Mouse (Mus musculus) hindbrain, embryonic 11.5 days (tissue): ENCODE measurements at regions not wholly inside any gene's neighbourhood (a gene's known extent, or its start where the extent isn't known, plus 50 kb on each side); places are given as distances from the start of the nearest gene placed in this dataset.

Experiments
- ATAC-seq: fragments of 200-750 bp; cut with Nextera tagmentation; 2 replicates; pipeline ENCODE4 v1.8.0; 2017; ENCODE audit warnings: mild to moderate bottlenecking, moderate TSS enrichment, moderate library complexity; ENCODE audit not compliant: low FRiP score
- DNase-seq: peaks from one replicate; pipeline ENCODE4 v3.0.0-alpha.2; 2015; ENCODE audit warnings: low spot score
- H3K27ac ChIP-seq: fragments of 300-500 bp; sonication (generic); 2 replicates; pipeline ENCODE4 v1.5.1; 2014; ENCODE audit warnings: mild to moderate bottlenecking, low read depth, low read length
- H3K27me3 ChIP-seq: fragments of 300-500 bp; sonication (generic); 2 replicates; pipeline ENCODE4 v1.6.1; 2014; ENCODE audit warnings: mild to moderate bottlenecking, low read length, moderate library complexity, mixed read lengths; ENCODE audit not compliant: control insufficient read depth, insufficient read depth
- H3K36me3 ChIP-seq: fragments of 300-500 bp; sonication (generic); 2 replicates; pipeline ENCODE4 v1.6.1; 2014; ENCODE audit warnings: mild to moderate bottlenecking, low read length, moderate library complexity, mixed read lengths; ENCODE audit not compliant: control insufficient read depth, insufficient read depth
- H3K4me1 ChIP-seq: fragments of 300-500 bp; sonication (generic); replicated peaks from 2 replicates; pipeline ENCODE4 v1.6.1; 2014; ENCODE audit warnings: low read length, mixed read lengths; ENCODE audit not compliant: control insufficient read depth, insufficient read depth
- H3K4me2 ChIP-seq: fragments of 300-500 bp; sonication (generic); replicated peaks from 2 replicates; pipeline ENCODE4 v1.6.1; 2014; ENCODE audit warnings: mild to moderate bottlenecking, low read depth, low read length
- H3K4me3 ChIP-seq: fragments of 300-500 bp; sonication (generic); 2 replicates; pipeline ENCODE4 v1.5.1; 2014; ENCODE audit warnings: low read depth, low read length
- H3K9ac ChIP-seq: fragments of 300-500 bp; sonication (generic); 2 replicates; pipeline ENCODE4 v1.6.1; 2014; ENCODE audit warnings: low read depth, low read length
- H3K9me3 ChIP-seq: fragments of 300-500 bp; sonication (generic); 2 replicates; pipeline ENCODE4 v1.6.1; 2016; ENCODE audit warnings: low read length; ENCODE audit not compliant: control insufficient read depth
- WGBS: fragments of 180-500 bp; shearing (Covaris S2); extraction: QIAGEN DNeasy Blood & Tissue Kit; methylation state at CpG from one replicate; pipeline ENCODE4 v1.1.7; 2014; 5-methylcytosine and 5-hydroxymethylcytosine counted together

- no peaks in the 10 kb centered on the region for H3K27me3 ChIP-seq
- no peak overlapping the region for H3K9ac ChIP-seq
- H3K4me2 ChIP-seq = no peak overlapping the region
- H3K9me3 ChIP-seq = no peaks in the 10 kb centered on the region
- H3K27ac ChIP-seq = no peak overlapping the region
- DNase-seq (no peak), ATAC-seq (no peak)
- WGBS = 83% methylated on average over 2 of the region's 2 CpGs
- no peaks in the 10 kb centered on the region for H3K4me1 ChIP-seq
- H3K4me3 ChIP-seq = no peak overlapping the region
- H3K36me3 ChIP-seq = no peaks in the 10 kb centered on the region
Observed at GRCm38 (mm10) chr16:93287520-93287919, 316.3 kb downstream of the Setd4 start.

GRCm38 (mm10) chr16:93286816-93287215 is 317.0 kb downstream of the Setd4 start:
- no peaks in the 10 kb centered on the region for H3K9me3 ChIP-seq
- H3K27me3 ChIP-seq = no peaks in the 10 kb centered on the region
- 92% methylated on average over 3 of the region's 3 CpGs for WGBS
- H3K36me3 ChIP-seq = no peaks in the 10 kb centered on the region
- DNase-seq (no peak), ATAC-seq (no peak)
- no peak overlapping the region for H3K27ac ChIP-seq
- H3K4me3 ChIP-seq = no peak overlapping the region
- H3K9ac ChIP-seq = no peak overlapping the region
- no peaks in the 10 kb centered on the region for H3K4me1 ChIP-seq
- H3K4me2 ChIP-seq = no peak overlapping the region

DNA sequence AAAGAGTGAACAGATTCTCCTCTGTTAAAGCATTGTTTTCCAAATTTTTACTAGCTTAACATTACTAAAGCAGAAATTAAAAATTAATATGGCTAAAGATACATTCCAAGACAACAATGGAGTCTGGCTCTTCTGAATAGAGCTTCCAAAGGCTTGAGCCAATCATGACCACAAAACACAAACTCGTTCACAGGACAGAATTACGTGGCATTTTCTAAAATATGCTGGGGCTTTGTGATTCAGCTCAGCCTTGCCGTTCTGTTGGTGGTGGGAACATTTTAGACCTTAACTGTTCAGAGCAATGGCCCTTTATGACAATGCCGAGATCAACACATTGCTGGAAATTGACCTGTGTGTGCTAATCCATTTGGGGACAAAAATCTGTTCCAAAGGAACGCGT is 318.7 kb downstream of the Setd4 start:
- H3K9ac ChIP-seq = no peak overlapping the region
- H3K27ac ChIP-seq = no peak overlapping the region
- H3K4me1 ChIP-seq = no peaks in the 10 kb centered on the region
- H3K36me3 ChIP-seq = no peaks in the 10 kb centered on the region
- H3K9me3 ChIP-seq = no peaks in the 10 kb centered on the region
- DNase-seq (no peak), ATAC-seq (no peak)
- no peaks in the 10 kb centered on the region for H3K27me3 ChIP-seq
- no peak overlapping the region for H3K4me2 ChIP-seq
- 92% methylated on average over 6 of the region's 6 CpGs for WGBS
- H3K4me3 ChIP-seq = no peak overlapping the region

GRCm38 (mm10) chr16:93281715-93282114 is 322.1 kb downstream of the Setd4 start:
- H3K27ac ChIP-seq = no peak overlapping the region
- H3K4me2 ChIP-seq = no peak overlapping the region
- ATAC-seq (no peak), DNase-seq (peak; percentile 15)
- no peaks in the 10 kb centered on the region for H3K36me3 ChIP-seq
- no peak overlapping the region for H3K9ac ChIP-seq
- no peaks in the 10 kb centered on the region for H3K27me3 ChIP-seq
- H3K4me3 ChIP-seq = no peak overlapping the region
- H3K4me1 ChIP-seq = no peaks in the 10 kb centered on the region
- H3K9me3 ChIP-seq = no peaks in the 10 kb centered on the region
- WGBS = 26% methylated on average over 1 of the region's 1 CpGs

DNA sequence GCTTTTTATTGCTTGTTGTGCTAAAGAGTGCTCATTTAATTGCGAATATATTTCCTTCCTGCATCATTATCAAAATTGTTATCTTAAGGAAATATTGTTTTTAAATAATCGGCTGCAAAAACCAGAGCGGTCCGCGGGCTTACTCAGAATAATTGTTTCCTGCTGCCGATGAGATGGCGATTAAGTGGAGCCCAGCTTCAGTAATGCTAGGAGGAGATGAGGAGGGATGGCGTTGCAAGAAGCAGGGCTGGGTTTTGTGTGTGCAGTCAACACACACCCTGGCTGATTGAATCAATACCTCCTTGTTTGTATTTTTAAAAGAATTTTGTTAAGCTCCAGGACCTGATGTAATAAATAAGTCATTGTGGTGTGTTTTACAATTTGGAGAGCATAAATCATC is 331.2 kb downstream of the Setd4 start:
- H3K4me3 ChIP-seq = no peak overlapping the region
- H3K27me3 ChIP-seq = no peaks in the 10 kb centered on the region
- H3K9me3 ChIP-seq = no peaks in the 10 kb centered on the region
- no peaks in the 10 kb centered on the region for H3K4me1 ChIP-seq
- H3K27ac ChIP-seq = no peak overlapping the region
- no peak for ATAC-seq
- no peak overlapping the region for H3K9ac ChIP-seq
- no peak overlapping the region for H3K4me2 ChIP-seq
- WGBS = 80% methylated on average over 8 of the region's 8 CpGs
- H3K36me3 ChIP-seq = no peaks in the 10 kb centered on the region
- no peak for DNase-seq

DNA sequence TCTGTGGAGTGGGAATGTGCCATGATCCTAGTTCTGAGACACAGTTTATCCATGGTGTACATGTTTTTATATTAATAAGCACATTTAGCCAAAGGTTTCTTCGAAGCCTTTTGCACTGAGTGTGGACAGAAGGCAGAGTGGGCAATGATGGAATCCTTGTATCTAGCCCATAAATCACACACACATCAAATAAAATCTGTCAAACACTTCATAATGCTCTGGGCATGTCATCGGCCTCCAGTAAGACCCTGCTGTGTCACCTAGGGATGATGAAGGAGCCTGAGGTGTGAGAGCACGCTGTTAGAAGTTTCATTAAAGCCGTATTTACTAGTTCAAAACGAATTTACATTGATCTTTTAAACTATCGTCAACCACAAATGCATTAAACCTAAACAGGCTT is 331.7 kb downstream of the Setd4 start:
- Histone ChIP-seq H3K36me3 (no peaks in the 10 kb centered on the region), H3K4me1 (no peaks in the 10 kb centered on the region), H3K9me3 (no peaks in the 10 kb centered on the region), H3K4me3 (no peak overlapping the region), H3K9ac (no peak overlapping the region), H3K27me3 (no peaks in the 10 kb centered on the region), H3K27ac (no peak overlapping the region), H3K4me2 (no peak overlapping the region)
- ATAC-seq (no peak), DNase-seq (no peak)
- 64% methylated on average over 6 of the region's 6 CpGs for WGBS

GRCm38 (mm10) chr16:93264061-93264585 is 339.7 kb downstream of the Setd4 start:
- no peak overlapping the region for H3K4me3 ChIP-seq
- no peak overlapping the region for H3K27ac ChIP-seq
- no peaks in the 10 kb centered on the region for H3K9me3 ChIP-seq
- DNase-seq (no peak), ATAC-seq (no peak)
- no peak overlapping the region for H3K9ac ChIP-seq
- no peaks in the 10 kb centered on the region for H3K36me3 ChIP-seq
- WGBS = 65% methylated on average over 4 of the region's 4 CpGs
- H3K4me1 ChIP-seq = no peaks in the 10 kb centered on the region
- H3K27me3 ChIP-seq = no peaks in the 10 kb centered on the region
- no peak overlapping the region for H3K4me2 ChIP-seq

GRCm38 (mm10) chr16:93263141-93263815 is 340.6 kb downstream of the Setd4 start:
- H3K4me3 ChIP-seq = no peak overlapping the region
- no peaks in the 10 kb centered on the region for H3K9me3 ChIP-seq
- WGBS = 82% methylated on average over 8 of the region's 8 CpGs
- no peak for ATAC-seq
- no peaks in the 10 kb centered on the region for H3K27me3 ChIP-seq
- H3K27ac ChIP-seq = no peak overlapping the region
- DNase-seq = peak; percentile 9
- H3K4me1 ChIP-seq = no peaks in the 10 kb centered on the region
- no peak overlapping the region for H3K9ac ChIP-seq
- H3K4me2 ChIP-seq = no peak overlapping the region
- no peaks in the 10 kb centered on the region for H3K36me3 ChIP-seq

DNA sequence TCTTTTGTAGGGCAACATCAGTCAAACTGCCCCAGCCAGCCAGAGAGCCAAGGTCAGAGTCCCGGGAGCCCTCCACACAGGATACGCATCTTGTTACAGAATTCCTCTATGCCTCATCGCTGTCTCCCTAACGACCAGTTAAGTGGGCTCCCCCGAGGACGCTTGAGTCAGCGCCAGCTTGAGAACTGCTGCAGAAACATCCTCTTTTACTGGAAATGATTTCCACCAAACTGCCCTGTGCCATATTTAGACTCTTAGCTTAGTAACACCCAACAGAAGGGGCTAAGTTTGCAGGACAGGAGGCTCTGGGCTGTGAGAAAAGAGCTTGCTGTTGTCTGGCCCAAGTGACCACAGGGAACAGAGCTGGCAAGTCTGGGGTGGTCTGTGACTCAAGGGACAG is 357.0 kb downstream of the Setd4 start:
- Histone ChIP-seq H3K9me3 (no peaks in the 10 kb centered on the region), H3K27ac (no peak overlapping the region), H3K36me3 (no peaks in the 10 kb centered on the region), H3K27me3 (no peaks in the 10 kb centered on the region), H3K9ac (no peak overlapping the region), H3K4me3 (no peak overlapping the region), H3K4me2 (no peak overlapping the region; the same call in 1 of the 2 replicates), H3K4me1 (no peaks in the 10 kb centered on the region)
- WGBS = 11% methylated on average over 7 of the region's 7 CpGs
- DNase-seq (peak; percentile 58), ATAC-seq (no peak)
